Mouse (Mus musculus): Measurements from ENCODE around the gene Mdp1.

Gene Mdp1

DNA sequence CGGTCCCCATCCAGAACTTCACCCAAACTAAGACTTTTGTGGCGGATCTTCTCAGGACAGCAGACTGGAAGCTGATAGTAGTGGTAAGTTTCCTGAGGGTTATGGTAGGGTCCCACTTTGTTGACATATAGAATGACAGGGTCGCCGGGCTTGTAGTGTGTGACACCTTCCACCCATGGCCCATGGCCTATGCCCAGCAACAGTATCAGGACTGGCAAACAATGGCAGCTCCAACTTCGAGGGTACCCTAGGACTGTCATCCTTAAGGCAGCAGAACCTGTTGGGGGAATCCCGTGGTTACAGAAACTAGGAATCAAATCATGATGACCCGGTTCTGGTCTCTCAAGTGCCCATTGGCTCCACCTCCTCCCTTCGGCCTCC is 17.6 kb downstream of the Mdp1 start:
- no peak for DNase-seq

DNA sequence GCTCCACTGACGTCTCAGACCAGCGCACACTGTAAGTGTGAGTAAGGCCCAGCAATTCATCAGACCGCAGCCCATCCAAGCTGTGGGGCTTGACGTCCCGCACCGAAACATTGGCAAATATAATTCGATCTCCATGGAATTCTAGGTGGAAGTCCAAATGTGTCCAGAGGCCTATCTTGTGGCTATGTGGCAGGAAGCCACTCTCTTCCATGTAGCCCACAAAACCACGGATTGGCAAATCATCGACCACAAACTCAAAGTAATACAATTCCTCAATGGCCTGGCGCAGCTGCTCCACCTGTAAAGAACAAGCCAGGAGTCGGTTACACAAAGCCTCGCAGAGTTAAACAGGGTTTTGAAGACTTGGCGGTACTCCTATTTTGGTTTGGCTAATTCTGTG is 19.0 kb downstream of the Mdp1 start:
- DNase-seq, result no peak

DNA sequence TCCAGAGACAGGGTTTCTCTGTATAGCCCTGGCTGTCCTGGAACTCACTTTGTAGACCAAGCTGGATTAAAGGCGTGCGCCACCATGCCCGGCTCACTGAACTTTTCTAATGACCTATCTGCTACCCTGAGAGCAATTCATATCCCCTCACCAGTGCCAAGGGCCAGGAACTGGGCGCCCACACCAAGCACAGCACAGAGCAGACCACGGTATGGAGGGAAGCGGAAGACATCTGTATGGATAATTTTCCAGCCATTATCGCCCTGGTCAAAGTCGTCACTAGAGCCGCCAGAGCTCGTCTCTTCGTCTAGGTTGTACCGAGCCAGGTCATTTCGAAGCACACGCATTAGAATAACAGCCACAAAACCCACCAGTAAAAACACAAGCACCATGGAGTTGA is 19.5 kb downstream of the Mdp1 start:
- no peak for DNase-seq

DNA sequence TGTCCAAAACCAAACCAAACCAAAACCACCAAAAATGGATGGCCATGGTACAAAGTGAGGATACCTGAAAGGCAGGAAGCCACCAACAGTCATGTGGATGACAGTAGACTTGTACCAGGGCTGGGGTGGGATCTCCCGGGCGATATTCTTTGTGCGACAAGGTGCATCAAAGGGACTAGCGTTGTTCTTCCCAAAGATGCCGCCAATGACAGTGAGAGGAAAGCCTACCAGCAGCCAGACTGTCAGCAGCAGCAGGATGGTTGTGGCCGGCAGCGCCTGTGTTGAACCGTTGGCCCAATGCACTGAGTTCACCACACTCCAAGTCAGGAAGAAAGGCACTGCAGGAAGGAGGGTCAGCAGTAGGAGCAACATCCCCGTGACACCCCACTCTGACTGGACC is 22.5 kb downstream of the Mdp1 start, which contains the start of gene Gm49378:
Gm49378 (minus strand) TSS at position 101 of the 400 bp plus-strand sequence.
- DNase-seq, result no peak

DNA sequence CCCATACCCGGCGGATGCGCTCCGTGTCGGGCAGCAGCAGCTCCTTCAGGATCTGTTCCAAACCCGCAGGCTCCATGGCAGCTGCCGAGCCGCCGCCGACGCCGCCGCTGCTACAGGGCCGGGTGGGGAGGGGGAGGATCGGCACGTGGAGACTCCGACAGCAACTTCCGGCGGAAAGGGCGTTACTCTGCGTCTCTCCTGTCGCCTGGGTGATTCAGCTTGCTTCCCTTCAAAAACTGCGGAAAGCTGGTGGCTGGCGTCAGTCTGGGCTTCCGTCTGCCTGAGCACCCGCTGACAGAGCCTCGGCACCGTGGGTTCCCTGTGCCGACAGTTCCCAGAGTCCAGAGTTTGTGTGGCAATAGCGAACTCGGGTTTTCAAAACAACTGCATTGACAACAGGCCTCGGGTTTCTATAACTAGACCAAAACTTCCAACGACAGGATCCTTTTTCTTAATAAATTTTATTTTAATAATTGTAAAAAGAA is 24.7 kb downstream of the Mdp1 start, which contains the start of gene Ipo4:
Ipo4 (minus strand) TSS at position 435 of the 485 bp plus-strand sequence.
- DNase-seq, result peak; percentile 80 to 84

DNA sequence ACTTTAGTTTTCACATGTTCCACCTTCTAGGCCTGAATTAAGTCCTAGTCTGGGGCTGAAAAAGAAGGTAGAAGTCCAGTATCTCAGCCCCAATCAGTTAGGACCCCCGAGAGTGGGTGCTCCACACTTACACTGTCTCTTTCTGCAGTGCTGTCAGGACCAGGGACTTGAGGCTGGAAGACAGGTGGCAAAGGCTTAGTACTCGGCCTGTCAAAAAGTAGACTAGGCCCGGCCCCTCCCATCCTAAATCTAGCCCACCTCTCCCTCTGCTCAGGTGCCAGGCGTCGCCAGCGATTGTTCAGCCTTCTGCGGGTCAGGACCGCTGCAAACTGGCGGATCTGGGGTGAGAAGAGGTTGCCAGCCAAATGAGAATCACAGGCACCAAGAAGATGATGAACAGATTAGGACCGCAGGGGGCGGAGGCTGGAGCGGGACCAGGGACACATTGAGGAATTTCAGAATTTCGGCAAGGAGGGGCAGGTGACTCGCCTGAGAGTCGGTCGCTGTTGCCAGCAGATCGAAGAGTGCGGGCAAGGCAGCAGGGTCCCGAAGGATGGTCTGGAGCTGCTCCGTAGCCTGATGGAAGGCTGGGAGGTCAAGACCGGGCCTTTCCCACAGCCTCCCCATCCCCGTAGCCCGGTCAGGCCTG is 25.3 kb downstream of the Mdp1 start:
- no peak for DNase-seq

DNA sequence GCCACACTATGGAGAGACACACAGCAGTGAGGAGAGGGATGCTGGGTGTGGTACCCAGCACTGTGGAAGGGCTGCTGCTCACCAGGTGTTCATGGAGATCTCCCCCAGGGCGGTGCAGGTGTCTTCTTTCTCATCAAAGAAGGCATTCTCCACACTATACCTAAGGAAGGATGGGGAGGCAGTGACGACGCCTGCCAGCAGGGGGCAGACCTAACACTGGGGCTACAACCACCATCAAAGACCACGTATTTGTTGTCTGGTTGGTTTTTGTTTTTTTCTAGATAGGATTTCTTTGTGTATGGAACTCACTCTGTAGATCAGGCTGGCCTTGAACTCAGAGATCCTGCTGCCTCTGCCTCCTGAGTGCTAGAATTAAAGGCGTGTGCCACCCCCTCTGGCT is 31.0 kb downstream of the Mdp1 start:
- peak; percentile 47 to 57 for DNase-seq

DNA sequence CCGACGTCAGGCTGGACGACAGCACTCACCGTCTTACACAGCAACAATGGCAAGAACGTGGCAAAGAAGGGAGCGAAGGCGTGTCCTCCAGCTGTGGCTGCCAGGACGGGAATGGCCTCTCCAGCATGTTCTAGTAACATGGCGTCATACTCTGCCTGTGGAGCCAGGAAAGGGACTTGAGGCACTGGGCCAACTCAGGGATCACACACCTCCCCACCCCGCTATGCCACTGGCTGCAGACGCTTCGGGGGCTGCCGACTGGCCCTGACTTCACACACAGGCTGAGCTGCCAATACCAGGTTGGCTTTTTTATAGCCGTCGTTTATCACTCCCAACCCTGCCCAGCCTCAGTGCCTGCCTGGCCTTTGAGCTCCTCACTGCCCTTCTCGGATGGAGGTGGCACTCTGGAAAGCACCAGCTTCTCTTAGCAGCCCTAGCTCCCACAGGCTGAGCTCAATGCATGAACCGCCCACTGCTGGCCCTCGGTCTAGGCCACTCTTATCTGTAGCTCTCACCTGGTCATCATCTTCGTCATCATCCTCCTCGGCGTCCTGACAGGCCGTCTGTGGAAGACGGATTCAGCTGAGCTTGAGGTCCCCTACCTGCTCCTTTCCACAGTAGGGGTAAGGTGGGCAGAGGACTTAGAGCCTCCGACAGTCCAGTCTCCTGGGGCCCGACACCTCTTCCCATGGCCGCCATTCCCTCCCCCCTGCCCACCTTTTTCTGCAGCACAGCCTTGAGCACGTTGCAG is 32.1 kb downstream of the Mdp1 start:
- DNase-seq, result no peak

DNA sequence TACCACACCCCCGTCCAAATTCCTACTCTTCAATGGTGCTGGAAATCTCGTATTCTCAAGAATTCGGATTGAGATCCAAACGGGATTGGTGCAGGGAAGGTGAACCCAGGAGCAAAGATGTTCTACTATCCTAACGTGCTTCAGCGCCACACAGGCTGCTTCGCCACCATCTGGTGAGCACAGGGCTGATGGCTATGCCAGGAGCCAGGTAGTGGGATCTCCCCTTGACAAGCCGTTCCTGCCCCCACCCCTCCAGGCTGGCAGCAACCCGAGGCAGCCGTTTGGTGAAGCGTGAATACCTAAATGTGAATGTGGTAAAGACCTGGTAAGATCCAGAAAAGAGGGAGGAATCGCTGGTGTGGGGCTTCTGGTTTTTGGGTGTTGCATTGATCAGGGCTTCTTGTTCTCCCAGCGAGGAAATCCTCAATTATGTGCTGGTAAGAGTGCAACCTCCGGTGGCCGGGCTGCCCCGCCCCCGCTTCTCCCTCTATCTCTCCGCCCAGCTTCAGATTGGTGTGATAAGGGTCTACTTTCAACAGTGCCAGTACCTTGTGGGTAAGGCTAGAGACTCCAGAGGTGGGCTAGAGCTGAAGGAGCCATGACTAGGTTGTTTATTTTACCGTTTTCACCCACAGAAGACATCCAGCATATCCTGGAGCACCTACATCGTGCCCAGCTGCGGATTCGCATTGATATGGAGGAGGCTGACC is 41.7 kb downstream of the Mdp1 start:
- DNase-seq, result no peak

DNA sequence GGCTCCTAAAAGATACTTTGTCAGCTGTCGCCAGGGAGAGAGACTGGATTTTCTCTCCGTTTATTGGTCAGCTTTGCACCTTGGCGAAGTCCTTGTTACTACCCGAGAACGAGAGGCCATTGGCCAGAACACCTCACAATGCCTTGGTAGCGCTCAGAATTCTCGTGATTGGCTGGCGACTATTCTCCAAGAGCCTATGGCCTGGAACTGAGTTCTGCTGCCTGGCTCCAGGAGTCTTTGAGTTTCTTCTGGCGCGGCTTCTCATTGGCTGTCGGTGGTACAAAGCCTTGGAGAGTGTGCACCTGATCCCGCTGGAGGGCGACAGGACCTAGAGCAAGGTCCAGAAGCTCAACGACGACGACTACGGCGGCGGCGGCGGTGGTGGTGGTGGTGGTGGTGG is 42.5 kb downstream of the Mdp1 start, which contains the start of gene Rec8:
Rec8 (plus strand) TSS at position 216 of the 400 bp plus-strand sequence.
- DNase-seq, result no peak

DNA sequence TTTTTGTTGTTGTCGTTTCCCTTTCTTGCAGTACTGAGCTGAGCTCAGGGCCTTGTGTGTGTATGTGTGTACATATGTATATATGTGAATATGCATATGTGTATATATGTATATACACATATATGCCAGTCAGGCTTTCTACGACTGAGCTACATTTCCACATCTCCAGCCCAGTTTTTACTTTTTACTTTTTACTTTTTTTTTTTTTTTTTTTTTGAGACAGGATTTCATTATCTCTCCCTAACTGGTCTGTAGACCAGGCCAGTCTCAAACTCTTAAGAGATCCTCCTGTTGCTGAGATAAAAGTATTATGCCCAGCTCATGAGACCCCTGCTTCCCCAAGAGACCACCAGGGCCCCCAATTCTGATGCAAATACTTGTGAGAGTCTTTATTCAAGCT is 43.5 kb downstream of the Mdp1 start:
- no peak for DNase-seq

DNA sequence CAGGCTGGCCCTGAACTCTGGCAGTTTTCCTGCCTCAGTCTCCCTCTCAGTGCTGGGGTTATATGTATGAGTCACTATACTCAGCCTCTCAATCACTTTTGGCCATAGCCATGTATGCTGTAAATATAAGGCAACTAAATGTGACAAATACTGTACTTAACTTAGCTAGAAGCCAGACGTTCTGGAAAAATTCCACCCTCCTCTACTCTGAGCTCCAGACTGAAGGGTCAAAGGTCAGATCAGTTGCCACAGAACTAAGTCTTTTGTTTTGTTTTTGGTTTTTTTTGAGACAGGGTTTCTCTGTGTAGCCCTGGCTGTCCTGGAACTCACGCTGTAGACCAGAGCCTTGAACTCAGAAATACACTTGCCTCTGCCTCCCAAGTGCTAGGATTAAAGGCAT is 44.4 kb downstream of the Mdp1 start:
- no peak for DNase-seq

DNA sequence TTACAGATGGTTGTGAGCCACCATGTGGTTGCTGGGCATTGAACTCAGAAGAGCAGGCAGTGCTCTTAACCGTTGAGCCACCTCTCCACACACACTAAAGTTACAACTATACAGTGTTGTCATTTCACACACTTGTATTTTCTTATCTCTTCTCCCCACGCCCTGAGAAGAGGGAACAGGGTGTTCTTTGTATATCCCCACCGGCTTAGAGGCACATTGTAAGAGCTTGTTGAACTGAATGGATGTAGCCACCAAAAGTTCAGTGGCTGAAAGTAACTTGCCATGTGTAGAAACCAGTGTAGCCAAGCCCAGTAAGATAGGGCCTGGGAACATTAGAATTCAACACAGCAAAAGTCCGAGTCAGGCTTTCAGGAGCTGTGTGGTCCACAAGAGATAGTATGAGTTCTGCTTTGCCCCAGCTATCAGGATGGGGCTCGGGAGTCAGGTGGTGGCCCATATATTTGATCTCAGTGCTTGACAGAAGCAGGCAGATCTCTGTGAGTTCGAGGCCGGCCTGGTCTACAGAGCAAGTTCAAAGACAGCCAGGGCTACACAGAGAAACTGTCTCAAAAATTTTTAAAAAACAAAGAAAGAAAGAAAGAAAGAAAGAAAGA is 45.6 kb downstream of the Mdp1 start:
- no peak for DNase-seq

DNA sequence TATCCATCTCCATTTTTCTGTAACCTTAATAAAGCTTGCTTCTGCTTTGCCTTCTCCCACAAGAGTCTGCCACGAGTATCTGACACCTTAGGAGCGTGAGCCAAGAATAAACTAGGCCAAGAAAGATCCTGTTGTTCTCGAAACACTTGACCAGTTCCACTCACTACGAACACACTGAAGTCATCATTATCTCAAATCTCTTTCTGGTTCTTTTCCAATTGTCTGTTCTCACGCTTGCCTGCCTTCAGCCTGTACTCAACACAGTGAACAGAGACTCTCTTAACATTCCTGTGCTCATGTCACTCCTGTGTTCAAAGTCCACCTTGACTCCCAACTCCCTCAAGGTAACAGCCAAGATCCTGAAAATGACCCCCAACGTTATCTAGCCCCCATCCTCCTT is 47.0 kb downstream of the Mdp1 start:
- no peak for DNase-seq

DNA sequence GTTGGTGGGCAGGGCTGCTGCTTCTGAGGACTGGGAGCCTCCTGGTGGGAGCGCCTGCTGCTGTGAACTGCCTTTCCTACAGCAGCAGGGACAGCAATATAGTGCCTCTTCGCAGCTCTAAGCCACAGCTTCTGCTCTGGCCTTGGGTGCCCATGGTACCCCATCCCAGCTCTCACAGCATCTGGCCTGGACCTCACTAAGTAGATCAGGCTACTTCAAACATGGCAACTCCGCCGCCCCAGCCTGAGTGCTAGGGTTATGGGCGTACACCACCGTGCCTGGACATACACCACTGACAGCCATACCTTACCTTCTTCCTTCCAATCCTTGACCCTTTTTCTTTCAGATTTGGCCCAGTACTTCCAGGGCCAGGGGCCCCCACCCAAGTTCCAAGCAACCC is 52.0 kb downstream of the Mdp1 start:
- DNase-seq, result no peak

All from thymus, adult 18-20 months (tissue).